Mouse (Mus musculus) cerebellum, postnatal 25 days (tissue): Measurements from ENCODE around the gene Eefsec.

ENCODE experiments used
- DNase-seq, 2 experiments: peaks; one replicate each; pipeline ENCODE4 v3.0.0; 2021; ENCODE audit warnings: mixed read lengths in 2 of 2

The Eefsec gene

GRCm38 (mm10) chr6:88446063-88447002 lies at the start of gene Eefsec:
Eefsec (minus strand) TSS chr6:88446539.
- peak; percentile 92 to 93 for DNase-seq

GRCm38 (mm10) chr6:88493712-88494111 lies 47.4 kb upstream of the Eefsec start:
- no peak for DNase-seq

- DNase-seq: peak; percentile 95 to 96
Measured at GRCm38 (mm10) chr6:88490629-88491354, 44.5 kb upstream of the Eefsec start.

- DNase-seq: peak in 1 of 2 experiments; percentile 40
Measured at GRCm38 (mm10) chr6:88489834-88490233, 43.5 kb upstream of the Eefsec start.

- DNase-seq: no peak
Measured at GRCm38 (mm10) chr6:88489026-88489425, 42.7 kb upstream of the Eefsec start.

- DNase-seq: peak; percentile 52 to 70
Measured at GRCm38 (mm10) chr6:88486893-88487292, 40.6 kb upstream of the Eefsec start.

- DNase-seq: no peak
Measured at GRCm38 (mm10) chr6:88485378-88485777, 39.0 kb upstream of the Eefsec start.

- DNase-seq: peak in 1 of 2 experiments; percentile 60
Measured at GRCm38 (mm10) chr6:88483913-88484312, 37.6 kb upstream of the Eefsec start.

- peak; percentile 81 to 86 for DNase-seq
Measured at GRCm38 (mm10) chr6:88483111-88483510, 36.8 kb upstream of the Eefsec start.

GRCm38 (mm10) chr6:88480421-88480820 lies 34.1 kb upstream of the Eefsec start:
- no peak for DNase-seq

- DNase-seq: no peak
Measured at GRCm38 (mm10) chr6:88469878-88470277, 23.5 kb upstream of the Eefsec start.

- peak; percentile 88 to 92 for DNase-seq
Measured at GRCm38 (mm10) chr6:88465181-88465920, 19.0 kb upstream of the Eefsec start, which contains the start of gene Ruvbl1. Ruvbl1 (plus strand) TSS chr6:88465409.

- DNase-seq: no peak
Measured at GRCm38 (mm10) chr6:88454545-88454944, 8.2 kb upstream of the Eefsec start.

GRCm38 (mm10) chr6:88447454-88447853 lies 1.1 kb upstream of the Eefsec start:
- DNase-seq: no peak

- no peak for DNase-seq
Measured at GRCm38 (mm10) chr6:88445661-88446060, 678 bp downstream of the Eefsec start.

GRCm38 (mm10) chr6:88444076-88444750 lies 2.1 kb downstream of the Eefsec start:
- no peak for DNase-seq

GRCm38 (mm10) chr6:88443446-88443845 lies 2.9 kb downstream of the Eefsec start:
- DNase-seq: no peak

- no peak for DNase-seq
Measured at GRCm38 (mm10) chr6:88442551-88442950, 3.8 kb downstream of the Eefsec start.

GRCm38 (mm10) chr6:88439056-88439455 lies 7.3 kb downstream of the Eefsec start:
- DNase-seq: peak in 1 of 2 experiments; percentile 29

GRCm38 (mm10) chr6:88435609-88436008 lies 10.7 kb downstream of the Eefsec start:
- DNase-seq: no peak

GRCm38 (mm10) chr6:88431202-88431601 lies 15.1 kb downstream of the Eefsec start:
- DNase-seq: peak; percentile 17 to 50

GRCm38 (mm10) chr6:88416130-88416758 lies 30.1 kb downstream of the Eefsec start:
- no peak for DNase-seq
